Mouse (Mus musculus): ENCODE results near the gene Hsbp1. TPM values are rescaled to one million over a fixed set of nuclear protein-coding genes. Genes with fewer than 3 reads are reported as not detected.
"Not testable (repeated sequence)": the region's sequence is repeated elsewhere in the genome, so short reads cannot be mapped to it uniquely, and the experiment has no call there.

The Hsbp1 gene
- polyA plus RNA-seq (2014; fragmentation: Nextera tagmentation; extraction: Ambion mirVana): 741 and 743 TPM in 2 replicates

DNA sequence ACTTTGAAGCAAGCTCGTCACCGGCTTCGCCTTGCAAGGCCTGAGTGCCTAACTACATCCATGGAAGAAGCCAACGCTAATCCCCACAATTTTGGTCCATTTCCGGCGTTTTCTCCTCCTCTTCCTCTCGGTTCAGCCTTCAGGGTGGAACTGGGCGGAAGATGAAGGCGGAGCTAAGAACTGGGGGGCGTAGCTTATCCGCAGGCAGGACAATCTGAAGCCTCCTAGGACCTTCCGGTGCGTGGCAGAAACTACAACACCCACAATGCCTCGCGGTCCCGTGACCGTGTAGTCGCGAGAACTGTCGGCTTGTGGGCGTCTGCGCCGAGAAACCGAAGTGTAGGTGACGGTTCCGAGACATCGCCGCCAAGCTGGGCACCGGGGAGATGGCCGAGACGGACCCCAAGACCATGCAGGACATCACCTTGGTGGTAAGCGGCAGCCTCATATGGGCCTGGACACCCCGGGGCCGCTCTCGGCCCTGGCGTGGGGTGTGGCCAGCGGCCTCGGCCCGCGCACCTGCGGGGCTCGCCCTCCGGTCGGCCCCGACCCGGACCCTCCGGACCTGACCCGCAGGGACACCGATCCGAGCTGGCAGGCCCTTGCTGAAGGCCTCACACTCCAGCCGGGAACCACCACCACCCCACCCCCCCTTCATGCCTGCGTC, at the start of gene Hsbp1:
TSS of gene Hsbp1 (plus strand) at position 299 of the 667 bp plus-strand sequence.
- peak within 1 kb of the TSS; percentile 93 for H3K9ac ChIP-seq
- ATAC-seq (ENCODE audit: low FRiP score): peak; percentile 99
- peaks cover 37% of the 10 kb centered on the region for H3K36me3 ChIP-seq (replicated peaks; ENCODE audit: control insufficient read depth, insufficient read depth)
- no peaks in the 10 kb centered on the region for H3K9me3 ChIP-seq (ENCODE audit: control insufficient read depth, low read length)
- WGBS: 2% methylated on average over 52 of the region's 52 CpGs
- no peaks in the 10 kb centered on the region for H3K27me3 ChIP-seq (ENCODE audit: control insufficient read depth, insufficient read depth, low read length)
- H3K4me1 ChIP-seq (replicated peaks; ENCODE audit: control insufficient read depth, insufficient read depth, low read length): peaks cover 5% of the 10 kb centered on the region; the same call in 1 of the 2 replicates
- H3K4me2 ChIP-seq (replicated peaks): peak within 1 kb of the TSS; percentile 64
- DNase-seq (ENCODE audit: low spot score): peak; percentile 99
- H3K4me3 ChIP-seq (replicated peaks; ENCODE audit: low read length): peak within 1 kb of the TSS; percentile 84
- peak within 1 kb of the TSS; percentile 62 for H3K27ac ChIP-seq

DNA sequence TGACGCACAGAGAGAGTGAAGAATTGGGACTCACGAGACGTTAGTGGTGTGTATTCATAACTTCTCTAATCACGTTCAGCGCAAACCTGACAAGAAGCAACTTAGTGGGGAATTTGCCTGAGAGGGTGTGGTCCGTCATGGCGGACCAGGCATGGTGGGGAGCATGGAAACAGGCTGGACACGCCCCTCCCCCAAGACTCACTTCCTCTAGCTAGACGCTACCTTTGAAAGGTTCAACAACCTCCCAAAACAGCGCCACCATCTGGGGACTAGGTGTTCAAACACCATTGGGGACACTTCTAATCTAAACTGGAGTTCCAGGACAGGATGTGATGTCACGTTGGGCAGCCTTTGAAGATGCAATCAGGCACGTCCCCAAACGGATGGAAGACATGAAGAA, 48.8 kb upstream of the Hsbp1 start:
- WGBS: 87% methylated on average over 13 of the region's 13 CpGs
- H3K4me3 ChIP-seq (replicated peaks; ENCODE audit: low read length): no peak overlapping the region
- no peak for DNase-seq (ENCODE audit: low spot score)

DNA sequence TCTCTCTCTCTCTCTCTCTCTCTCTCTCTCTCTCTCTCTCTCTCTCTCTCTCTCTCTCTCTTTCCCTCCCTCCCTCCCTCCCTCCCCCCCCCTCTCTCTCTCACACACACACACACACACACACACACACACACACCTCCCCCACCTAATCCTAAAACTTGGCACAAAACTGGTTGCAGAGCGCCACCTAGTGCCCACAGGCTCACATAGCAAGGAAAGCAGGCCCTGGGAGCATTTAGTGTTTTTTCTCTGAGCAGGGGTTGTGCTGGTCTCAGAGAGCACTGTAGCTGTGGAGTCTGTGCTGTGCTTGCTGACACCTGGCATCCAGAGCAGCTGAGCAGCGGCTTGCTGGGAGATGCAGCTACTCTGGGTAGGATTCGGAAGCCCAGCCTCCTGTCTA, 46.5 kb upstream of the Hsbp1 start:
- peak; percentile 53 for DNase-seq (ENCODE audit: low spot score)
- not testable (repeated sequence) for H3K4me2 ChIP-seq (replicated peaks); H3K4me1 ChIP-seq (replicated peaks; ENCODE audit: control insufficient read depth, insufficient read depth, low read length); H3K4me3 ChIP-seq (replicated peaks; ENCODE audit: low read length); H3K9ac ChIP-seq; H3K9me3 ChIP-seq (ENCODE audit: control insufficient read depth, low read length); H3K36me3 ChIP-seq (replicated peaks; ENCODE audit: control insufficient read depth, insufficient read depth); H3K27me3 ChIP-seq (ENCODE audit: control insufficient read depth, insufficient read depth, low read length); ATAC-seq (ENCODE audit: low FRiP score); H3K27ac ChIP-seq
- 34% methylated on average over 3 of the region's 3 CpGs for WGBS

More for the DNA sequence above, 48.8 kb upstream of the Hsbp1 start:
- Histone ChIP-seq H3K4me1 (replicated peaks; ENCODE audit: control insufficient read depth, insufficient read depth, low read length) (no peaks in the 10 kb centered on the region), H3K27ac (no peak overlapping the region), H3K4me2 (replicated peaks) (no peak overlapping the region), H3K9ac (no peak overlapping the region), H3K36me3 (replicated peaks; ENCODE audit: control insufficient read depth, insufficient read depth) (no peaks in the 10 kb centered on the region), H3K27me3 (ENCODE audit: control insufficient read depth, insufficient read depth, low read length) (no peaks in the 10 kb centered on the region), H3K9me3 (ENCODE audit: control insufficient read depth, low read length) (no peaks in the 10 kb centered on the region)
- ATAC-seq (ENCODE audit: low FRiP score): no peak

DNA sequence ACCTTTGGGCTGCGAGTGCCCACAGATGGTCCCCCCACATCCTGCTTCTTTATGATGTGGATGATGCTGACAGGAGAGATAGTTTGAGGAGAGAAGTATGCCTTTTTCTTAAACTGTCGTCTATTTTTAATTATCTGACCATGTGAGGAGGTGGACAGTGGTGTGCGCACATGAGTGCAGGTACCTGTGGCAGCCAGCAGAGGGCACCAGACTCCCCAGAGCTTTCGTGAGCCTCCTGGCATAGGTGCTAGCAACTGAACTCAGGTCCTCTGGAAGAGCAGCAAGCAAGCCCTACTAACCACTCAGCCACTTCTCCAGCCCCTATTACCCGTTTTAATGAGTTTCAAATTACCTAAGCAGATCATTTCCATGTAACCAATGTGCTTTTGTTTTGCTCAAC, 44.0 kb upstream of the Hsbp1 start:
- H3K4me2 ChIP-seq (replicated peaks): no peak overlapping the region
- no peak overlapping the region for H3K4me3 ChIP-seq (replicated peaks; ENCODE audit: low read length)
- no peak overlapping the region for H3K27ac ChIP-seq
- H3K9me3 ChIP-seq (ENCODE audit: control insufficient read depth, low read length): no peaks in the 10 kb centered on the region
- no peaks in the 10 kb centered on the region for H3K36me3 ChIP-seq (replicated peaks; ENCODE audit: control insufficient read depth, insufficient read depth)
- ATAC-seq (ENCODE audit: low FRiP score) (no peak), DNase-seq (ENCODE audit: low spot score) (no peak)
- H3K9ac ChIP-seq: no peak overlapping the region
- H3K27me3 ChIP-seq (ENCODE audit: control insufficient read depth, insufficient read depth, low read length): no peaks in the 10 kb centered on the region
- no peaks in the 10 kb centered on the region for H3K4me1 ChIP-seq (replicated peaks; ENCODE audit: control insufficient read depth, insufficient read depth, low read length)
- WGBS: 90% methylated on average over 5 of the region's 5 CpGs

DNA sequence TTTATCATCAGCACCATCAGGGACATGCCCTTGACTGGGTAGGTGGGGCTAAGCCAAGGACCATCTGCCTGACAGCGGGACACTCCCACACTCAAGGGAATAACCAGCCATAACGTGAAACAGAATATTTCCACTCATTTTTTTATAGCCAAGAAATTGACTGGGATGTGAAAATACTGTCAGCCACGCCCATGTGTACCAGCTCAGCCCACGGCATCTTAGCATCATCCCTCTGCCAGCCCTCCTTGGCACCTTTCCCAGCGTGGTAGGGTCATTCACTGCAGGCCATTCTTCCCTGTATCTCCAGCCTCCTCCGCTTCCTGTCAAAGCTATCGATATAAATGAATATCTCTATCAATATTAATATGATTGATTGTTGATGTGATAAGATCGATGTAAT, 40.1 kb upstream of the Hsbp1 start:
- H3K36me3 ChIP-seq (replicated peaks; ENCODE audit: control insufficient read depth, insufficient read depth): no peaks in the 10 kb centered on the region
- no peaks in the 10 kb centered on the region for H3K27me3 ChIP-seq (ENCODE audit: control insufficient read depth, insufficient read depth, low read length)
- H3K27ac ChIP-seq: no peak overlapping the region
- no peak overlapping the region for H3K9ac ChIP-seq
- DNase-seq (ENCODE audit: low spot score) (no peak), ATAC-seq (ENCODE audit: low FRiP score) (no peak)
- 79% methylated on average over 8 of the region's 8 CpGs for WGBS
- no peak overlapping the region for H3K4me3 ChIP-seq (replicated peaks; ENCODE audit: low read length)
- no peak overlapping the region for H3K4me2 ChIP-seq (replicated peaks)
- no peaks in the 10 kb centered on the region; the same call in 1 of the 2 replicates for H3K9me3 ChIP-seq (ENCODE audit: control insufficient read depth, low read length)
- no peaks in the 10 kb centered on the region for H3K4me1 ChIP-seq (replicated peaks; ENCODE audit: control insufficient read depth, insufficient read depth, low read length)

DNA sequence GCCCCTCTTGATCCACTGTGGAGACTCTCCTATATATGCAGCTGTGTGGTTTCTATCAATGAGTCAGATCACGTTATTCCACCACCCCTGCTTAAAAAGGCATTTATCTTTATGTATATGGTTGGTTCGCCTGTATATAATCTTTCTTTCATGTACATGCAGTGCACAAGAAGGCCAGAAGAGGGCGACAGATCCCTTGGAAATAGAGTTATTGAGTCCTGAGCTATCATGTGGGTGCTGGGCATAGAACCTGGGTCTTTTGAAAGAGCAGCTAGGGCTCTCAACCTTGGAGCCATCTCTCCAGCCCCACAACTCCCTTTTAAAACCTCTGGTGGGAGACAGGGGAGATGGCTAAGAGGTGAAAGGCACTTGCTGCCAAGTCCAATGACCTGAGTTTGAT, 32.9 kb upstream of the Hsbp1 start:
- Histone ChIP-seq H3K9ac (no peak overlapping the region), H3K27me3 (ENCODE audit: control insufficient read depth, insufficient read depth, low read length) (no peaks in the 10 kb centered on the region), H3K4me3 (replicated peaks; ENCODE audit: low read length) (no peak overlapping the region), H3K4me2 (replicated peaks) (no peak overlapping the region), H3K27ac (no peak overlapping the region), H3K36me3 (replicated peaks; ENCODE audit: control insufficient read depth, insufficient read depth) (no peaks in the 10 kb centered on the region), H3K9me3 (ENCODE audit: control insufficient read depth, low read length) (no peaks in the 10 kb centered on the region; the same call in 1 of the 2 replicates), H3K4me1 (replicated peaks; ENCODE audit: control insufficient read depth, insufficient read depth, low read length) (no peaks in the 10 kb centered on the region)
- ATAC-seq (ENCODE audit: low FRiP score) (no peak), DNase-seq (ENCODE audit: low spot score) (no peak)
- WGBS: 34% methylated on average over 3 of the region's 3 CpGs

DNA sequence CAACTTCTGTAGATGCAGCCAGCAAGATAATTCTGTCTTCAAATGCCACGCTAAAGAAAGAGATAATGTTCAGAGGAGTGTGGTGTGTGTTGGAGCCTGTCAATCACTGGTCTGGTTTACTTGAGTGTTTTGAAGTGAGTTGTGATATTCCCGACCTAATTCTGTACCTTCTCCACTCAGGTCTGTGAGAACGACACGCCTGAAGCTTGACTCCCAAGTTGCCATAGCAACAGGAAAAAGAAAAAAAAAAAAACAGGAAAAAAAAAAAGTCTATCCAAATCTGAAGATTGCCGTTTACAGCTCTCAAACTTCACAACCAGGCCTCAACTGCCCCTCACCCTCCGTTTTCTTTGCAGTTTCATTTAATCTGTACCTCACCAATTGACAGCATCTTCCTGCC, 21.1 kb upstream of the Hsbp1 start:
- no peaks in the 10 kb centered on the region for H3K36me3 ChIP-seq (replicated peaks; ENCODE audit: control insufficient read depth, insufficient read depth)
- H3K4me1 ChIP-seq (replicated peaks; ENCODE audit: control insufficient read depth, insufficient read depth, low read length): no peaks in the 10 kb centered on the region
- no peak for ATAC-seq (ENCODE audit: low FRiP score)
- H3K9me3 ChIP-seq (ENCODE audit: control insufficient read depth, low read length): no peaks in the 10 kb centered on the region
- no peak overlapping the region for H3K4me2 ChIP-seq (replicated peaks)
- 60% methylated on average over 6 of the region's 6 CpGs for WGBS
- H3K27me3 ChIP-seq (ENCODE audit: control insufficient read depth, insufficient read depth, low read length): no peaks in the 10 kb centered on the region
- H3K9ac ChIP-seq: no peak overlapping the region
- no peak overlapping the region for H3K4me3 ChIP-seq (replicated peaks; ENCODE audit: low read length)
- peak; percentile 33 for DNase-seq (ENCODE audit: low spot score)
- no peak overlapping the region for H3K27ac ChIP-seq

DNA sequence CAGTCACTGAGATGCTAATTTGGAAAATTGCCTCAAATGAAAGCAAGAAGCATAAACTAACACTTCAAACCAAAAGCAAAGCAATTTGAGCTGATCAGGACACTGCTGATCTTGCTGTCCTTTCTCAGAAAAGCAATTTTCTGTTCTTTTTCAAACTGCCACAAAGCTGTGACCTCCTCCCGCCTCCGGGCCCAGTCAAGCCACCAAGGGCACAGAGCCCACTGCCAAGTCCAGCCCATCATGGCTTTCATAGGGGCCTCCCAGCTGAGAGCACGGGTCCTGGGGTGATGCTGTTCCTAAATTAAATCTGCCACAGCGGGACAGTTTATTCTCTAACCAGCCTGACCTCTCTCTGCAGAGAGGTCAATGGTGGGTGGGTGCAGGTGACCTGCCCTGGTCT, 4.7 kb upstream of the Hsbp1 start:
- WGBS: 87% methylated on average over 4 of the region's 4 CpGs
- Histone ChIP-seq H3K4me2 (replicated peaks) (no peak overlapping the region), H3K4me3 (replicated peaks; ENCODE audit: low read length) (no peak overlapping the region), H3K9me3 (ENCODE audit: control insufficient read depth, low read length) (peaks cover 8% of the 10 kb centered on the region), H3K4me1 (replicated peaks; ENCODE audit: control insufficient read depth, insufficient read depth, low read length) (no peaks in the 10 kb centered on the region), H3K36me3 (replicated peaks; ENCODE audit: control insufficient read depth, insufficient read depth) (no peaks in the 10 kb centered on the region), H3K27ac (no peak overlapping the region), H3K27me3 (ENCODE audit: control insufficient read depth, insufficient read depth, low read length) (no peaks in the 10 kb centered on the region), H3K9ac (no peak overlapping the region)
- DNase-seq (ENCODE audit: low spot score): no peak
- no peak for ATAC-seq (ENCODE audit: low FRiP score)

DNA sequence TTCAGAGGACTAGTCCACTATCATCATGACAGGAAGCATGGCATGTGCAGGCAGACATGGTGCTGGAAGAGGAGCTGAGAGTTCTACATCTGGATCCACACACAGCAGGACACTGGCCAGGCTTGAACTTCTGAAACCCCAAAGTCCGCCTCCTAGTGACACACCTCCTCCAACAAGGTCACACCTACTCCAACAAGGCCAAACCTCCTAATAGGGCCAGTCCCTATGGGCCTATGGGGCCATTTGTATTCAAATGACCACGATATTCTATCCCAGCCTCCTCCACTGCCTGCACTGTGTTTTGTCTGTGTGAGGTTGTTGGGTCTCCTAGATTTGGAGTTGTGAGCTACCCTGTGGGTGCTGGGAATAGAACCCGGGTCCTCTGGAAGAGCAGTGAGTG, 682 bp upstream of the Hsbp1 start:
- Histone ChIP-seq H3K4me2 (replicated peaks) (peak overlapping the region; percentile 43), H3K27ac (peak overlapping the region; percentile 53; the same call in 1 of the 2 replicates), H3K4me1 (replicated peaks; ENCODE audit: control insufficient read depth, insufficient read depth, low read length) (peaks cover 5% of the 10 kb centered on the region; the same call in 1 of the 2 replicates), H3K9ac (no peak overlapping the region), H3K27me3 (ENCODE audit: control insufficient read depth, insufficient read depth, low read length) (no peaks in the 10 kb centered on the region), H3K36me3 (replicated peaks; ENCODE audit: control insufficient read depth, insufficient read depth) (peaks cover 30% of the 10 kb centered on the region), H3K4me3 (replicated peaks; ENCODE audit: low read length) (peak overlapping the region; percentile 84), H3K9me3 (ENCODE audit: control insufficient read depth, low read length) (peaks cover 2% of the 10 kb centered on the region; the same call in 1 of the 2 replicates)
- no peak for DNase-seq (ENCODE audit: low spot score)
- no peak for ATAC-seq (ENCODE audit: low FRiP score)
- WGBS: 77% methylated on average over 3 of the region's 3 CpGs

Measured in hindbrain, embryonic 14.5 days (tissue).